Mouse (Mus musculus) megakaryocyte, embryonic 14.5 days (primary cell): ENCODE data around the gene Rpe65.

ENCODE experiments used
- FLI1 ChIP-seq: IDR thresholded peaks from 2 replicates; pipeline ENCODE4 v1.6.1; 2012; ENCODE audit warnings: low read length, inconsistent platforms, mixed read lengths
- GATA1 ChIP-seq: IDR thresholded peaks from 3 replicates; pipeline ENCODE4 v1.6.1; 2012; ENCODE audit warnings: mixed read lengths, low read length, inconsistent platforms, borderline replicate concordance

- TF ChIP-seq GATA1 (no peak), FLI1 (no peak)
Measured at GRCm38 (mm10) chr3:159663333-159663732, 64.4 kb downstream of the Rpe65 start.
